Mouse (Mus musculus): ENCODE measurements around the gene Mgat4c.
"Not testable (repeated sequence)": the region's sequence is repeated elsewhere in the genome, so short reads cannot be mapped to it uniquely, and the experiment has no call there.

Mgat4c gene

GRCm38 (mm10) chr10:102127340-102127739 is 446.1 kb downstream of the Mgat4c start:
- DNase-seq (ENCODE audit: low spot score in 2 of 2): no peak

GRCm38 (mm10) chr10:102154865-102155264 is 473.6 kb downstream of the Mgat4c start:
- DNase-seq (ENCODE audit: low spot score in 2 of 2): no peak

- DNase-seq (ENCODE audit: low spot score in 2 of 2): no peak
Observed at GRCm38 (mm10) chr10:102155853-102156252, 474.6 kb downstream of the Mgat4c start.

GRCm38 (mm10) chr10:102158809-102159208 is 477.5 kb downstream of the Mgat4c start:
- DNase-seq (ENCODE audit: low spot score in 2 of 2): no peak

- DNase-seq (ENCODE audit: low spot score in 2 of 2): no peak
Observed at GRCm38 (mm10) chr10:102184726-102185125, 503.4 kb downstream of the Mgat4c start.

GRCm38 (mm10) chr10:102191646-102192045 is 510.4 kb downstream of the Mgat4c start:
- no peak for DNase-seq (ENCODE audit: low spot score in 2 of 2)

- DNase-seq (ENCODE audit: low spot score in 2 of 2): no peak
Observed at GRCm38 (mm10) chr10:102196850-102197249, 515.6 kb downstream of the Mgat4c start.

GRCm38 (mm10) chr10:102238558-102239211 is 557.4 kb downstream of the Mgat4c start:
- no peak for DNase-seq (ENCODE audit: low spot score in 2 of 2)

GRCm38 (mm10) chr10:102243897-102244296 is 562.6 kb downstream of the Mgat4c start:
- no peak for DNase-seq (ENCODE audit: low spot score in 2 of 2)

- no peak for DNase-seq (ENCODE audit: low spot score in 2 of 2)
Observed at GRCm38 (mm10) chr10:102244601-102245000, 563.3 kb downstream of the Mgat4c start.

GRCm38 (mm10) chr10:102245269-102245668 is 564.0 kb downstream of the Mgat4c start:
- no peak for DNase-seq (ENCODE audit: low spot score in 2 of 2)

- DNase-seq (ENCODE audit: low spot score in 2 of 2): no peak
Observed at GRCm38 (mm10) chr10:102308892-102309479, 627.7 kb downstream of the Mgat4c start.

- no peak for DNase-seq (ENCODE audit: low spot score in 2 of 2)
Observed at GRCm38 (mm10) chr10:102365685-102366381, 684.5 kb downstream of the Mgat4c start.

- DNase-seq (ENCODE audit: low spot score in 2 of 2): no peak
Observed at GRCm38 (mm10) chr10:102370576-102370975, 689.3 kb downstream of the Mgat4c start.

- no peak for DNase-seq (ENCODE audit: low spot score in 2 of 2)
Observed at GRCm38 (mm10) chr10:102372111-102372510, 690.8 kb downstream of the Mgat4c start.

- no peak for DNase-seq (ENCODE audit: low spot score in 2 of 2)
Observed at GRCm38 (mm10) chr10:102374061-102374460, 692.8 kb downstream of the Mgat4c start.

GRCm38 (mm10) chr10:102377377-102377776 is 696.1 kb downstream of the Mgat4c start:
- DNase-seq (ENCODE audit: low spot score in 2 of 2): no peak

- DNase-seq (ENCODE audit: low spot score in 2 of 2): no peak
Observed at GRCm38 (mm10) chr10:102389223-102389622, 707.9 kb downstream of the Mgat4c start.

- no peak for DNase-seq (ENCODE audit: low spot score in 2 of 2)
Observed at GRCm38 (mm10) chr10:102417654-102418272, 736.5 kb downstream of the Mgat4c start.

GRCm38 (mm10) chr10:102435048-102435447 is 753.8 kb downstream of the Mgat4c start:
- DNase-seq (ENCODE audit: low spot score in 2 of 2): not testable (repeated sequence)

GRCm38 (mm10) chr10:102435467-102435866 is 754.2 kb downstream of the Mgat4c start:
- not testable (repeated sequence) for DNase-seq (ENCODE audit: low spot score in 2 of 2)
